Mouse (Mus musculus): ENCODE measurements at regions not wholly inside any gene's neighbourhood (a gene's known extent, or its start where the extent isn't known, plus 50 kb on each side); places are given as distances from the start of the nearest gene placed in this dataset.
"Not testable (repeated sequence)": the region's sequence is repeated elsewhere in the genome, so short reads cannot be mapped to it uniquely, and the experiment has no call there.

DNA sequence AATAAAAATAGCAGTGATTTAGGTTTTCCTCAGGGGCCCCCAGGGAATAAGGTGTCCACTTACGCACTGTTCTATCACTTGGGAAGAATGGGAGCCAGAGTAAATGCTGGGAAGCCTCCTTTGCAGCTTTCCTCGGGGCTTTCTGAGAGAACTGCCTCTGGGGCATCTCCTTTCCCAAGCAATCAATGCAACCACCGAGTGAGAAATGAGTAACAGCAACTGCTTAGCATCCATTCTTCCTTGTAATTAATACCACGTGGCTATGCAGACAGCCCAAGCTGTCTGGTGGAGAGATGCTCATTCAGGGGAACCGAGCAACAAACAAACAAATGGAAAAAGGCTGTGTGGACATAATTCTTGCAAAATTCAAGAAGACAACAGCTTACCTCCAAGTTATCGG is 117.9 kb upstream of the Camk1g start:
- Histone ChIP-seq H3K4me1 (ENCODE audit: control insufficient read depth, insufficient read depth, low read length) (peaks cover 18% of the 10 kb centered on the region), H3K9me3 (ENCODE audit: control insufficient read depth, low read length) (no peaks in the 10 kb centered on the region), H3K4me2 (ENCODE audit: low read depth, low read length) (no peak overlapping the region), H3K36me3 (ENCODE audit: control insufficient read depth, insufficient read depth, low read length) (no peaks in the 10 kb centered on the region), H3K9ac (replicated peaks; ENCODE audit: low read depth, low read length) (no peak overlapping the region), H3K4me3 (ENCODE audit: low read depth, low read length) (no peak overlapping the region), H3K27ac (ENCODE audit: low read depth, low read length) (no peak overlapping the region), H3K27me3 (ENCODE audit: control insufficient read depth, insufficient read depth, low read length) (no peaks in the 10 kb centered on the region)
- peak; percentile 69; the same call in 1 of the 2 replicates for ATAC-seq (ENCODE audit: low read depth)
- 29% methylated on average over 6 of the region's 6 CpGs for WGBS

DNA sequence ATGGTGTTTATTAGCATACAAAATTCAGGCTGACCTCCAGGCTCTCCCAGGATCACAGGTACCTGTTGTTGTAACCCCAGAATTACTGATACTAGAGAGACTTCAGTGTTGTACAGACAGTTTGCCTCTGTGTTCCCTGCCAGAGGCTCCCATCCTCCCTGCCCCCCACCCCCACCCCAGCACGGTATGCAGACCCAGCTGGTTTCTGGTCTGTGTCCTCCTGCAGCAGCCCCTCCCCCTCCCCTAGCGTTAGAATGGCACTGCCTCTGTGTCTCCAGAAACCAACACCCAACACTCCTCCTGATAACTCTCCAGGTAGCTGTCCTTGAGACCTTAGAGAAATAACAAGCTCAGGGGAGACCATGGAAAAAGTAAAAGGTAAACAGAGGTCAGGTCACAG is 116.6 kb upstream of the Camk1g start:
- H3K4me3 ChIP-seq (ENCODE audit: low read depth, low read length); H3K27ac ChIP-seq (ENCODE audit: low read depth, low read length); H3K4me2 ChIP-seq (ENCODE audit: low read depth, low read length); ATAC-seq (ENCODE audit: low read depth); H3K27me3 ChIP-seq (ENCODE audit: control insufficient read depth, insufficient read depth, low read length); H3K9me3 ChIP-seq (ENCODE audit: control insufficient read depth, low read length); H3K36me3 ChIP-seq (ENCODE audit: control insufficient read depth, insufficient read depth, low read length); H3K9ac ChIP-seq (replicated peaks; ENCODE audit: low read depth, low read length): not testable (repeated sequence)
- 6% methylated on average over 2 of the region's 2 CpGs for WGBS
- H3K4me1 ChIP-seq (ENCODE audit: control insufficient read depth, insufficient read depth, low read length), result peaks cover 18% of the 10 kb centered on the region

DNA sequence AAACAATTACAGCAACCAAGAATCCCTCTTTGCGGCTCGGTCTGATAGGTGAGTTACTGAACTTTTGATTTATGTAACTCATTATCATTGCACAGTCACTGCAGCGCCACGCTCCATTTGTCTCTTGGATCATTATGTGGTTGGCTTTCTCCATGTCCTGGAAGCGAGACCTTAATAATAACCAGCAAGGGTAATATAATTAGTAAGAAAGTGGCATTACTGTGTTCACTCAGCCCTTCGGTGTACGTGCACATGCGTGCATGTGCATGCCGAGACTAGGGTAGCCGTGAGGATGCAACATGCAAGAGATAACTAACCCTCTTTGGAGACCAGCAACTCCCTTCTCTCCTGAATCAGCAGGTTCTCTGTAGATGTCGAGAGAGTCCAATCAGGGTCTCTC is 114.9 kb upstream of the Camk1g start:
- no peak overlapping the region for H3K4me3 ChIP-seq (ENCODE audit: low read depth, low read length)
- H3K27me3 ChIP-seq (ENCODE audit: control insufficient read depth, insufficient read depth, low read length), result no peaks in the 10 kb centered on the region
- H3K27ac ChIP-seq (ENCODE audit: low read depth, low read length), result peak overlapping the region; percentile 40; the same call in 1 of the 2 replicates
- no peak overlapping the region for H3K9ac ChIP-seq (replicated peaks; ENCODE audit: low read depth, low read length)
- H3K4me1 ChIP-seq (ENCODE audit: control insufficient read depth, insufficient read depth, low read length), result peaks cover 18% of the 10 kb centered on the region
- H3K4me2 ChIP-seq (ENCODE audit: low read depth, low read length), result 0 out of 2 replicates have a peak overlapping the region, but pooled peaks have one; percentile 12
- no peaks in the 10 kb centered on the region for H3K9me3 ChIP-seq (ENCODE audit: control insufficient read depth, low read length)
- ATAC-seq (ENCODE audit: low read depth), result peak; percentile 33; the same call in 1 of the 2 replicates
- 39% methylated on average over 11 of the region's 11 CpGs for WGBS
- H3K36me3 ChIP-seq (ENCODE audit: control insufficient read depth, insufficient read depth, low read length), result no peaks in the 10 kb centered on the region

DNA sequence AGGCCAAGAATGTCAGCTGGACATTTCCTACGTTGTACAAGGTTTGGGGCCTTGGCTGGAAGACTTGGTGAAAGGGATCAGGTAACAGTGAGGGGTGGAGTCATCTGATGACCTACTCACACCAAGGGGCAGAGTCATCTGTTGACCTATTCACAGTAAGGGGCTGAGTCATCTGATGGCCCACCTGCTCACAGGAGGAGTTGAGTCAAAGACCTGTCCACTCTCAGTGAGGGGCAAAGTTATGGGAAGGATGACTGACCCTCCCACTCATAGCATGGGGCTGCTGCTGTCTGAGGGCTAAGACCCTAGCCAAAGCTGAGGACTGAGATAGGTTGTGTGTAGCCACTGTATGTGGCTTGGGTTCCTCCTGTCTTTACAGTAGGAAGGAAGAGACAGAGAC is 107.2 kb upstream of the Camk1g start:
- no peaks in the 10 kb centered on the region for H3K9me3 ChIP-seq (ENCODE audit: control insufficient read depth, low read length)
- H3K9ac ChIP-seq (replicated peaks; ENCODE audit: low read depth, low read length), result no peak overlapping the region
- ATAC-seq (ENCODE audit: low read depth), result no peak
- H3K4me3 ChIP-seq (ENCODE audit: low read depth, low read length), result no peak overlapping the region
- WGBS, result 47% methylated on average over 1 of the region's 1 CpGs
- H3K27me3 ChIP-seq (ENCODE audit: control insufficient read depth, insufficient read depth, low read length), result no peaks in the 10 kb centered on the region
- no peaks in the 10 kb centered on the region for H3K4me1 ChIP-seq (ENCODE audit: control insufficient read depth, insufficient read depth, low read length)
- H3K27ac ChIP-seq (ENCODE audit: low read depth, low read length), result no peak overlapping the region
- no peaks in the 10 kb centered on the region for H3K36me3 ChIP-seq (ENCODE audit: control insufficient read depth, insufficient read depth, low read length)
- no peak overlapping the region for H3K4me2 ChIP-seq (ENCODE audit: low read depth, low read length)

DNA sequence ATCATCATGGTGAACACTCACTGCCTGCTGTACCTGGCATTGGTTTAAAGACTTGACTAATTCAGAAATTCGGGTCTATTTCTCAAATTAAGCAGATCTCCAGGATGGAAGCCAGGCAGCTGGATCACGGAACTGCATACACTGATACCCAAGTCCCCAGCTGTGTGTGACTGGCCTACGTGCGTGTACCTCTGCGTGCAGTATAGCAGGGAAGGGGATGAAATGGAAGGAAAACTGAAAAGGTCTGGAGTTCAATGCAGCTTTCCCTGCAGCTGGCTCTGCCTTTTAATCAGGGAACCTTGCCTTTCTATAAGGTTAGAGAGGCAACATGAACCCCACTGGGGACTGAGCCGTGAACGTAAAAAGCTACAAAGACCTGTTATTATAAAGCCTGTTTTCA is 106.7 kb upstream of the Camk1g start:
- Histone ChIP-seq H3K4me3 (ENCODE audit: low read depth, low read length) (no peak overlapping the region), H3K4me2 (ENCODE audit: low read depth, low read length) (no peak overlapping the region), H3K36me3 (ENCODE audit: control insufficient read depth, insufficient read depth, low read length) (no peaks in the 10 kb centered on the region), H3K27ac (ENCODE audit: low read depth, low read length) (no peak overlapping the region), H3K27me3 (ENCODE audit: control insufficient read depth, insufficient read depth, low read length) (no peaks in the 10 kb centered on the region), H3K4me1 (ENCODE audit: control insufficient read depth, insufficient read depth, low read length) (no peaks in the 10 kb centered on the region), H3K9me3 (ENCODE audit: control insufficient read depth, low read length) (no peaks in the 10 kb centered on the region), H3K9ac (replicated peaks; ENCODE audit: low read depth, low read length) (no peak overlapping the region)
- ATAC-seq (ENCODE audit: low read depth), result no peak
- 86% methylated on average over 7 of the region's 7 CpGs for WGBS

DNA sequence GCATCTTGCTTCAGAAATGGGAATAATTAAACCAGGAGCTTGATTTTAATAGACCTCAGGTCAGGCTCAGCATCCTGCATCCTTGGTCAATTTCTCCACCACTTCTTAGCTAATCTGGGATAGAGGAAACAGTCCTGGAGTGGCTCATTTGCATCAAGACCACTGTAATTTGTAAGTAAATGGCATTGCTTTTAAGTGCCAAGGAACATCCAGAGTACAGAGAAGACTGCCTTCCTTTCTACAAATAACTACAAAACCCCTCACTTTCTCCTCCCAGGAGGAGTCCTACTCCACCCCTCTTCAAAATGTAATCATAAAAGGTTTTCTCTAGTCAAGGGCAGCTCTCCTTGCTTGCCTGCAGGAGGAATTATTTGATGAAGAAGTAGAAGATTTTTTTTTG is 96.2 kb upstream of the Camk1g start:
- H3K4me2 ChIP-seq (ENCODE audit: low read depth, low read length), result no peak overlapping the region
- no peaks in the 10 kb centered on the region for H3K36me3 ChIP-seq (ENCODE audit: control insufficient read depth, insufficient read depth, low read length)
- no peaks in the 10 kb centered on the region for H3K4me1 ChIP-seq (ENCODE audit: control insufficient read depth, insufficient read depth, low read length)
- no peak overlapping the region for H3K9ac ChIP-seq (replicated peaks; ENCODE audit: low read depth, low read length)
- no peaks in the 10 kb centered on the region for H3K9me3 ChIP-seq (ENCODE audit: control insufficient read depth, low read length)
- H3K27me3 ChIP-seq (ENCODE audit: control insufficient read depth, insufficient read depth, low read length), result no peaks in the 10 kb centered on the region
- ATAC-seq (ENCODE audit: low read depth), result no peak
- no peak overlapping the region for H3K4me3 ChIP-seq (ENCODE audit: low read depth, low read length)
- no peak overlapping the region for H3K27ac ChIP-seq (ENCODE audit: low read depth, low read length)

DNA sequence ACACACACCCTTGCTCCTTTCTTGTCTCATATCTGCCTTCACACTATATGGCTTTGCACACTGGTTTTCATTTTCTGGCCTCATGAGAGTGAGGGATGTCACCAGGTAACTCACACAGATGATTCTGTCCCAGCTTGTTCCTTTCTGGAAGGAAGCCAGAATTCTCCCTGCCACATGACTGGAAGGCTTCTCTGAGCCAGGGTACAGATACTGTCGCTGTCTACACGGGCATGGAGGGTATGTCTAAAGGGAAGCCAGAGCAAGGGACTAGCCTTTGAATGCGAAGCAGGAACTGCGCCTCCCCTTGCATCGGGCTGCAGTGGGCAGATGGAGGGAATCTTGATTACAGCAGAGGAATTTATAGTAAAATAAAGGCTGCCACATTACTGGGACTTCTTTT is 89.6 kb upstream of the Camk1g start:
- H3K4me2 ChIP-seq (ENCODE audit: low read depth, low read length), result no peak overlapping the region
- H3K9ac ChIP-seq (replicated peaks; ENCODE audit: low read depth, low read length), result no peak overlapping the region
- 63% methylated on average over 5 of the region's 5 CpGs for WGBS
- no peak for ATAC-seq (ENCODE audit: low read depth)
- H3K9me3 ChIP-seq (ENCODE audit: control insufficient read depth, low read length), result no peaks in the 10 kb centered on the region
- no peaks in the 10 kb centered on the region for H3K4me1 ChIP-seq (ENCODE audit: control insufficient read depth, insufficient read depth, low read length)
- H3K27me3 ChIP-seq (ENCODE audit: control insufficient read depth, insufficient read depth, low read length), result no peaks in the 10 kb centered on the region
- no peak overlapping the region for H3K4me3 ChIP-seq (ENCODE audit: low read depth, low read length)
- H3K27ac ChIP-seq (ENCODE audit: low read depth, low read length), result no peak overlapping the region
- no peaks in the 10 kb centered on the region for H3K36me3 ChIP-seq (ENCODE audit: control insufficient read depth, insufficient read depth, low read length)

DNA sequence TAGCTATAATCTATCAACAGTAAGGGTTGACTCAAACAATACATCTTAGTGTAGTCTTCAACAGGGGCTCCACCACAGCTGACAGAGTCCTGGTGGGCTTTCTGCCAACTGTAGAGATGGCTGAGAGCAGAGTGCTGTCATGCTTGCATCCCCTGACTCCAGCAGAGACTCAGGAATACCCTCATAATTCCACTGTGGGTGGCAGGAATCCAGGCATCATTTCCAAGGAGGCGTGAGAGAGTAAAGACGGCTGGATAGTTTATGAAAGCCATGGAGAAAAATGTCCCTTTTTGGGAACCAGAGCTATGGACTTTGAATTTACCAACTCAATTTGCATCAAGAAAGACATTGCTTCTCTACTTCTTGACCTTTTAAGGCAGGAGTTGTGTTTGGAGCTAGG is 87.8 kb upstream of the Camk1g start:
- Histone ChIP-seq H3K27ac (ENCODE audit: low read depth, low read length) (no peak overlapping the region), H3K4me2 (ENCODE audit: low read depth, low read length) (no peak overlapping the region), H3K4me3 (ENCODE audit: low read depth, low read length) (no peak overlapping the region), H3K9me3 (ENCODE audit: control insufficient read depth, low read length) (no peaks in the 10 kb centered on the region), H3K36me3 (ENCODE audit: control insufficient read depth, insufficient read depth, low read length) (no peaks in the 10 kb centered on the region), H3K27me3 (ENCODE audit: control insufficient read depth, insufficient read depth, low read length) (no peaks in the 10 kb centered on the region), H3K4me1 (ENCODE audit: control insufficient read depth, insufficient read depth, low read length) (no peaks in the 10 kb centered on the region), H3K9ac (replicated peaks; ENCODE audit: low read depth, low read length) (no peak overlapping the region)
- no peak for ATAC-seq (ENCODE audit: low read depth)
- WGBS, result 81% methylated on average over 2 of the region's 2 CpGs

DNA sequence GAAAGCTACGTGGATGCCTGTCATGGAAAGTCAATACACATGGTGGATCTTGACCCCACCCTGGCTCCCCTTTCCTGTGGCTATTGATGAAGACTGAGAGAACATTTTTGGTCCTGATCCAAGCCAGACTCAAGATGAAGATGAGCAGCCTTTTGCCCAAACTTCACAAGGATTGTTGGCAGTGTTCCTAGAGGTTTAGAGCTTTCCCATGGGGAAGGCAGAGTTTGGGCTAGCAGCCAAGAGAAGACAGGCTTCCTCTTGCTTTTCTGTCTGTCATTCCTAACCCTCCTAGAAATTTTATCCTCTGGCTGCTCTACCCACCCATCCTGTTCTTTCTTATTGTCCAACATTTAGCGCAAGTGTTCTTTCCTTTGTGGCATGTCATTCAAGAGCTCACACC is 83.6 kb upstream of the Camk1g start:
- H3K4me1 ChIP-seq (ENCODE audit: control insufficient read depth, insufficient read depth, low read length), result peaks cover 14% of the 10 kb centered on the region; the same call in 1 of the 2 replicates
- no peaks in the 10 kb centered on the region for H3K27me3 ChIP-seq (ENCODE audit: control insufficient read depth, insufficient read depth, low read length)
- H3K9ac ChIP-seq (replicated peaks; ENCODE audit: low read depth, low read length), result no peak overlapping the region
- no peak overlapping the region for H3K4me3 ChIP-seq (ENCODE audit: low read depth, low read length)
- H3K4me2 ChIP-seq (ENCODE audit: low read depth, low read length), result no peak overlapping the region
- no peak for ATAC-seq (ENCODE audit: low read depth)
- no peaks in the 10 kb centered on the region for H3K9me3 ChIP-seq (ENCODE audit: control insufficient read depth, low read length)
- H3K27ac ChIP-seq (ENCODE audit: low read depth, low read length), result no peak overlapping the region
- 76% methylated on average over 2 of the region's 2 CpGs for WGBS
- no peaks in the 10 kb centered on the region for H3K36me3 ChIP-seq (ENCODE audit: control insufficient read depth, insufficient read depth, low read length)
